Mouse (Mus musculus) thymus, adult 2 months (tissue): Measurements from ENCODE around the gene Ngef. TPM values are rescaled to one million over a fixed set of nuclear protein-coding genes. Genes with fewer than 3 reads are reported as not detected.

Experiments
- DNase-seq: peaks from one replicate; pipeline ENCODE4 v3.0.0; 2021
- H3K27ac ChIP-seq: fragments of 200-500 bp; 2 replicates; pipeline ENCODE4 v1.5.1; 2012; ENCODE audit warnings: low read length, control low read depth; ENCODE audit not compliant: control insufficient read depth, insufficient read depth
- H3K27me3 ChIP-seq: fragments of 200-500 bp; 2 replicates; pipeline ENCODE4 v1.6.1; 2012; ENCODE audit warnings: mild to moderate bottlenecking, low read length, moderate library complexity, mixed read lengths; ENCODE audit not compliant: control insufficient read depth, insufficient read depth
- H3K36me3 ChIP-seq: fragments of 200-500 bp; 2 replicates; pipeline ENCODE4 v1.6.1; 2012; ENCODE audit warnings: mild to moderate bottlenecking, low read length, moderate library complexity; ENCODE audit not compliant: control insufficient read depth, insufficient read depth
- H3K4me1 ChIP-seq: fragments of 200-500 bp; replicated peaks from 2 replicates; pipeline ENCODE4 v1.6.1; 2012; ENCODE audit warnings: low read length; ENCODE audit not compliant: control insufficient read depth, insufficient read depth
- H3K4me3 ChIP-seq: fragments of 200-500 bp; 2 replicates; pipeline ENCODE4 v1.5.1; 2012; ENCODE audit warnings: mild to moderate bottlenecking, low read length, control low read depth, moderate library complexity; ENCODE audit not compliant: control insufficient read depth, insufficient read depth
- CTCF ChIP-seq: fragments of 200-500 bp; IDR thresholded peaks from 2 replicates; pipeline ENCODE4 v1.5.1; 2012; ENCODE audit warnings: mild to moderate bottlenecking, control low read depth, low read length, moderate library complexity, borderline replicate concordance; ENCODE audit not compliant: control insufficient read depth, poor library complexity, insufficient read depth; ENCODE audit errors: extremely low read depth
- POLR2A ChIP-seq: fragments of 200-500 bp; IDR thresholded peaks from 2 replicates; pipeline ENCODE4 v1.6.1; 2012; ENCODE audit warnings: mild to moderate bottlenecking, low read length, control low read depth, moderate library complexity; ENCODE audit not compliant: control insufficient read depth, poor library complexity, insufficient read depth; ENCODE audit errors: extremely low read depth
- WGBS: fragments of 180-500 bp; shearing (Covaris S2); methylation state at CpG from one replicate; pipeline ENCODE4 v1.1.7; 2018; 5-methylcytosine and 5-hydroxymethylcytosine counted together
- polyA plus RNA-seq: library from polyadenylated mRNA; depleted of rRNA; stranded (reverse); fragments of >200 nt; gene quantifications from 2 replicates; pipeline ENCODE4 v1.2.3, GENCODE M21; 2012

Gene Ngef
- polyA plus RNA-seq, 1 experiment = 0.32 TPM

- H3K27me3 ChIP-seq = no peaks in the 10 kb centered on the region
- 40% methylated on average over 7 of the region's 7 CpGs for WGBS
- no peaks in the 10 kb centered on the region for H3K4me1 ChIP-seq
- H3K4me3 ChIP-seq = no peak overlapping the region
- no peaks in the 10 kb centered on the region for H3K36me3 ChIP-seq
- peak; percentile 19 for DNase-seq
- TF ChIP-seq POLR2A (no peak), CTCF (no peak)
- no peak overlapping the region for H3K27ac ChIP-seq
Measured at GRCm38 (mm10) chr1:87541614-87542013, 32.1 kb downstream of the Ngef start.

- Histone ChIP-seq H3K4me3 (no peak overlapping the region), H3K36me3 (no peaks in the 10 kb centered on the region), H3K27ac (no peak overlapping the region), H3K4me1 (no peaks in the 10 kb centered on the region), H3K27me3 (no peaks in the 10 kb centered on the region)
- DNase-seq = no peak
- 98% methylated on average over 1 of the region's 1 CpGs for WGBS
- TF ChIP-seq POLR2A (no peak), CTCF (no peak)
Measured at GRCm38 (mm10) chr1:87537008-87537407, 36.7 kb downstream of the Ngef start.

- no peak for DNase-seq
Measured at GRCm38 (mm10) chr1:87534118-87534517, 39.6 kb downstream of the Ngef start.

GRCm38 (mm10) chr1:87532346-87532745, 41.3 kb downstream of the Ngef start:
- WGBS = 96% methylated on average over 4 of the region's 4 CpGs
- H3K27ac ChIP-seq = no peak overlapping the region
- DNase-seq = no peak
- no peak overlapping the region for H3K4me3 ChIP-seq
- no peaks in the 10 kb centered on the region for H3K27me3 ChIP-seq
- H3K4me1 ChIP-seq = no peaks in the 10 kb centered on the region
- TF ChIP-seq CTCF (no peak), POLR2A (no peak)
- no peaks in the 10 kb centered on the region for H3K36me3 ChIP-seq

More at GRCm38 (mm10) chr1:87534118-87534517, 39.6 kb downstream of the Ngef start:
- no peak overlapping the region for H3K27ac ChIP-seq
- TF ChIP-seq POLR2A (no peak), CTCF (no peak)
- H3K4me1 ChIP-seq = no peaks in the 10 kb centered on the region
- 92% methylated on average over 3 of the region's 3 CpGs for WGBS
- H3K4me3 ChIP-seq = no peak overlapping the region
- no peaks in the 10 kb centered on the region for H3K36me3 ChIP-seq
- no peaks in the 10 kb centered on the region for H3K27me3 ChIP-seq

- Histone ChIP-seq H3K27me3 (no peaks in the 10 kb centered on the region), H3K4me1 (no peaks in the 10 kb centered on the region), H3K27ac (no peak overlapping the region), H3K4me3 (no peak overlapping the region), H3K36me3 (no peaks in the 10 kb centered on the region)
- WGBS = 96% methylated on average over 9 of the region's 9 CpGs
- TF ChIP-seq CTCF (no peak), POLR2A (no peak)
- DNase-seq = no peak
Measured at GRCm38 (mm10) chr1:87527191-87527590, 46.5 kb downstream of the Ngef start.

- Histone ChIP-seq H3K27me3 (no peaks in the 10 kb centered on the region), H3K27ac (no peak overlapping the region), H3K4me1 (no peaks in the 10 kb centered on the region), H3K4me3 (no peak overlapping the region), H3K36me3 (no peaks in the 10 kb centered on the region)
- TF ChIP-seq CTCF (no peak), POLR2A (no peak)
- DNase-seq = no peak
- WGBS = 96% methylated on average over 7 of the region's 7 CpGs
Measured at GRCm38 (mm10) chr1:87525041-87525440, 48.6 kb downstream of the Ngef start.

- no peaks in the 10 kb centered on the region for H3K27me3 ChIP-seq
- no peaks in the 10 kb centered on the region for H3K36me3 ChIP-seq
- no peak overlapping the region for H3K27ac ChIP-seq
- WGBS = 88% methylated on average over 1 of the region's 1 CpGs
- TF ChIP-seq POLR2A (no peak), CTCF (no peak)
- no peak overlapping the region for H3K4me3 ChIP-seq
- no peak for DNase-seq
- H3K4me1 ChIP-seq = no peaks in the 10 kb centered on the region
Measured at GRCm38 (mm10) chr1:87521523-87521922, 52.1 kb downstream of the Ngef start.

GRCm38 (mm10) chr1:87520467-87520866, 53.2 kb downstream of the Ngef start:
- Histone ChIP-seq H3K4me1 (no peaks in the 10 kb centered on the region), H3K36me3 (no peaks in the 10 kb centered on the region), H3K27ac (no peak overlapping the region), H3K4me3 (no peak overlapping the region), H3K27me3 (no peaks in the 10 kb centered on the region)
- TF ChIP-seq POLR2A (no peak), CTCF (no peak)
- no peak for DNase-seq
